Mouse (Mus musculus) embryonic facial prominence, embryonic 14.5 days (tissue): Measurements from ENCODE around the gene Lypla2. TPM values are rescaled to one million over a fixed set of nuclear protein-coding genes. Genes with fewer than 3 reads are reported as not detected.

Experiments
- ATAC-seq: fragments of 200-750 bp; cut with Nextera tagmentation; 2 replicates; pipeline ENCODE4 v1.8.0; 2017; ENCODE audit warnings: low read depth, moderate number of reproducible peaks, moderate TSS enrichment
- DNase-seq: peaks from one replicate; pipeline ENCODE4 v3.0.0-alpha.2; 2015; ENCODE audit warnings: low spot score
- H3K27ac ChIP-seq: fragments of 300-500 bp; sonication (generic); replicated peaks from 2 replicates; pipeline ENCODE4 v1.5.1; 2014; ENCODE audit warnings: low read depth, mild to moderate bottlenecking, low read length, moderate library complexity
- H3K27me3 ChIP-seq: fragments of 300-500 bp; sonication (generic); replicated peaks from 2 replicates; pipeline ENCODE4 v1.6.1; 2014; ENCODE audit warnings: low read length; ENCODE audit not compliant: control insufficient read depth, insufficient read depth
- H3K36me3 ChIP-seq: fragments of 300-500 bp; sonication (generic); 2 replicates; pipeline ENCODE4 v1.6.1; 2014; ENCODE audit warnings: low read length, mixed read lengths; ENCODE audit not compliant: control insufficient read depth, insufficient read depth
- H3K4me1 ChIP-seq: fragments of 300-500 bp; sonication (generic); 2 replicates; pipeline ENCODE4 v1.6.1; 2014; ENCODE audit warnings: antibody characterized with exemption, low read length; ENCODE audit not compliant: control insufficient read depth, insufficient read depth
- H3K4me2 ChIP-seq: fragments of 300-500 bp; sonication (generic); 2 replicates; pipeline ENCODE4 v1.6.1; 2014; ENCODE audit warnings: low read depth, mild to moderate bottlenecking, low read length, moderate library complexity, mixed read lengths
- H3K4me3 ChIP-seq: fragments of 300-500 bp; sonication (generic); 2 replicates; pipeline ENCODE4 v1.5.1; 2014; ENCODE audit warnings: low read depth, mild to moderate bottlenecking, low read length
- H3K9ac ChIP-seq: fragments of 300-500 bp; sonication (generic); 2 replicates; pipeline ENCODE4 v1.6.1; 2014; ENCODE audit warnings: low read depth, mild to moderate bottlenecking, low read length, moderate library complexity, mixed read lengths
- H3K9me3 ChIP-seq: fragments of 300-500 bp; sonication (generic); 2 replicates; pipeline ENCODE4 v1.6.1; 2016; ENCODE audit warnings: low read length; ENCODE audit not compliant: control insufficient read depth
- WGBS: fragments of 180-500 bp; shearing (Covaris S2); extraction: QIAGEN DNeasy Blood & Tissue Kit; methylation state at CpG from one replicate; pipeline ENCODE4 v1.1.7; 2014; 5-methylcytosine and 5-hydroxymethylcytosine counted together
- polyA plus RNA-seq: library from polyadenylated mRNA; unstranded; fragments of >200 nt; fragmentation: Nextera tagmentation; extraction: Ambion mirVana; gene quantifications from 2 replicates; pipeline ENCODE4 v1.2.1, GENCODE M21; 2014

Lypla2 gene
- polyA plus RNA-seq, 1 experiment from 2014 or later = 87.6 TPM

- H3K4me2 ChIP-seq = no peak overlapping the region
- H3K4me3 ChIP-seq = no peak overlapping the region
- 80% methylated on average over 10 of the region's 10 CpGs for WGBS
- H3K4me1 ChIP-seq = peaks cover 5% of the 10 kb centered on the region
- no peak overlapping the region for H3K27ac ChIP-seq
- H3K27me3 ChIP-seq = no peaks in the 10 kb centered on the region
- no peaks in the 10 kb centered on the region for H3K9me3 ChIP-seq
- 0 out of 2 replicates have a peak, but pooled peaks cover 28% of the 10 kb centered on the region for H3K36me3 ChIP-seq
- H3K9ac ChIP-seq = no peak overlapping the region
- DNase-seq = no peak
- ATAC-seq = no peak
Observed at GRCm38 (mm10) chr4:135926195-135926808, 46.1 kb downstream of the Lypla2 start.

DNA sequence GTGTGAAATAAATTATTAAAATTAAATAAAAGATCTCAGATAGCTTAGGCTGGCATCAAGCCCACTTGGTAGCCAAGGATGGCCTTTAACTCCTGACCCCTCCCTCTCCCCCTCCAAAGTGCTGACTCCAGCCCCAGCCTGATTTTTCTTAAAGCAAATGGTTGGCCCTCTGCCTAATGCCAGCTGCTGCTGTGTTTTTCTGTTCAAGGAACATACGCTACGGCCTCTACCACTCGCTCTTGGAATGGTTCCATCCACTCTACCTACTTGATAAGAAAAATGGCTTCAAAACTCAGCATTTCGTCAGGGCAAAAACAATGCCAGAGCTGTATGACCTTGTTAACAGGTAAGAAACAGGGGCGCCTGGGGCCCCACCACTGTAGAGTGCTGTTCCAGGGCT is 47.1 kb downstream of the Lypla2 start:
- Histone ChIP-seq H3K9me3 (no peaks in the 10 kb centered on the region), H3K4me2 (no peak overlapping the region), H3K9ac (no peak overlapping the region), H3K36me3 (0 out of 2 replicates have a peak, but pooled peaks cover 28% of the 10 kb centered on the region), H3K4me1 (peaks cover 5% of the 10 kb centered on the region), H3K27ac (no peak overlapping the region), H3K4me3 (no peak overlapping the region), H3K27me3 (no peaks in the 10 kb centered on the region)
- 82% methylated on average over 5 of the region's 5 CpGs for WGBS
- DNase-seq (peak; percentile 18), ATAC-seq (no peak)

- H3K36me3 ChIP-seq = 0 out of 2 replicates have a peak, but pooled peaks cover 28% of the 10 kb centered on the region
- H3K9me3 ChIP-seq = no peaks in the 10 kb centered on the region
- H3K27ac ChIP-seq = no peak overlapping the region
- no peak overlapping the region for H3K4me2 ChIP-seq
- WGBS = 85% methylated on average over 2 of the region's 2 CpGs
- H3K4me3 ChIP-seq = no peak overlapping the region
- peaks cover 5% of the 10 kb centered on the region for H3K4me1 ChIP-seq
- H3K27me3 ChIP-seq = no peaks in the 10 kb centered on the region
- ATAC-seq = no peak
- no peak overlapping the region for H3K9ac ChIP-seq
- no peak for DNase-seq
Observed at GRCm38 (mm10) chr4:135924418-135924817, 48.0 kb downstream of the Lypla2 start.

- DNase-seq (no peak), ATAC-seq (no peak)
- Histone ChIP-seq H3K27me3 (no peaks in the 10 kb centered on the region), H3K4me3 (peak overlapping the region; percentile 58), H3K36me3 (0 out of 2 replicates have a peak, but pooled peaks cover 20% of the 10 kb centered on the region), H3K27ac (no peak overlapping the region), H3K4me2 (peak overlapping the region; percentile 86), H3K9ac (peak overlapping the region; percentile 76; the same call in 1 of the 2 replicates), H3K9me3 (no peaks in the 10 kb centered on the region), H3K4me1 (peaks cover 5% of the 10 kb centered on the region)
- 76% methylated on average over 1 of the region's 1 CpGs for WGBS
Observed at GRCm38 (mm10) chr4:135922190-135922589, 50.2 kb downstream of the Lypla2 start.

DNA sequence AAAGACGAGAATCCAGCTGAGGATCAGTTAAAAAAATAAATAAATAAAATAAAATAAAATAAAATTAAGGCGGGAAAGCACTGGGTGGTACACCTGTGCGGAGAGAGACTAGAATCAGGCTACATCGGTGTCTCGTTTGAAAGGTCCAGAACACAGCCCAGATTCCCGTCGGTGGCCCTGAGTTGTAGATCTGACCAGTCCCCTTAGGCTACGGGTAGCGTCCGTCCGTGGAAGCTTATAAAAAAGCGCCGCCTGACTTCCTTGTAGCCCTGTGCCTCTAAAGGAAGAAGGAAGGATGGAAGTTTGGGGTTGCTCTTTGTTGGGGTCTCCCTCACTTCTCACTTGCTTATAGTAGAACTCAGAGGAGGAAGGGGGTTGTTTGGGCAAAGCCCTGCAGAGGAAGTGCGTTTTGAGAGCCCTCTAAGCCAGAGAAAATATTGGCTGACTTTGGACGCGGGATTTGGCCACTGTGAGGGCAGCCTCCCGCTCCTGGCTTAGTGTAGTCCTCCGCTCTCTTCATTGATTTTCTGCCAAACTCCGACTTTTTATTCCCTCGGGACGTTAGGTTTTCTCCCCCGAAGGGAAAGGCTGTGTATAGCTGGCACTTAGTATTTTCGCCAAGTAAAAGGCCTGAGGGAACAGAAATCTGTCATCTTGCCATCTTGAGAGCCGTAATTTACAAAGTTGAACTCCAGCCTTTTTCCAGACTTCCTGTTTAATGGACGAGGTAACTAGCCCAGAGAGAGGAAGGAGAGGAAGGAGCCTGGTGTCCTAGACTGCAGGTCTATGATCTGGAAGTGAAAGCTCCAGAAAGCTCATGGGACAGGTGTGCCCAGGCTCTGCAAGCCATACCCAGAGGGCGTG is 50.9 kb downstream of the Lypla2 start:
- Histone ChIP-seq H3K27me3 (no peaks in the 10 kb centered on the region), H3K9me3 (no peaks in the 10 kb centered on the region), H3K4me2 (peak overlapping the region; percentile 86), H3K27ac (peak overlapping the region; percentile 74), H3K36me3 (0 out of 2 replicates have a peak, but pooled peaks cover 20% of the 10 kb centered on the region), H3K9ac (peak overlapping the region; percentile 76), H3K4me1 (peaks cover 5% of the 10 kb centered on the region), H3K4me3 (peak overlapping the region; percentile 58)
- 5% methylated on average over 26 of the region's 26 CpGs for WGBS
- ATAC-seq (no peak), DNase-seq (peak; percentile 27)

DNA sequence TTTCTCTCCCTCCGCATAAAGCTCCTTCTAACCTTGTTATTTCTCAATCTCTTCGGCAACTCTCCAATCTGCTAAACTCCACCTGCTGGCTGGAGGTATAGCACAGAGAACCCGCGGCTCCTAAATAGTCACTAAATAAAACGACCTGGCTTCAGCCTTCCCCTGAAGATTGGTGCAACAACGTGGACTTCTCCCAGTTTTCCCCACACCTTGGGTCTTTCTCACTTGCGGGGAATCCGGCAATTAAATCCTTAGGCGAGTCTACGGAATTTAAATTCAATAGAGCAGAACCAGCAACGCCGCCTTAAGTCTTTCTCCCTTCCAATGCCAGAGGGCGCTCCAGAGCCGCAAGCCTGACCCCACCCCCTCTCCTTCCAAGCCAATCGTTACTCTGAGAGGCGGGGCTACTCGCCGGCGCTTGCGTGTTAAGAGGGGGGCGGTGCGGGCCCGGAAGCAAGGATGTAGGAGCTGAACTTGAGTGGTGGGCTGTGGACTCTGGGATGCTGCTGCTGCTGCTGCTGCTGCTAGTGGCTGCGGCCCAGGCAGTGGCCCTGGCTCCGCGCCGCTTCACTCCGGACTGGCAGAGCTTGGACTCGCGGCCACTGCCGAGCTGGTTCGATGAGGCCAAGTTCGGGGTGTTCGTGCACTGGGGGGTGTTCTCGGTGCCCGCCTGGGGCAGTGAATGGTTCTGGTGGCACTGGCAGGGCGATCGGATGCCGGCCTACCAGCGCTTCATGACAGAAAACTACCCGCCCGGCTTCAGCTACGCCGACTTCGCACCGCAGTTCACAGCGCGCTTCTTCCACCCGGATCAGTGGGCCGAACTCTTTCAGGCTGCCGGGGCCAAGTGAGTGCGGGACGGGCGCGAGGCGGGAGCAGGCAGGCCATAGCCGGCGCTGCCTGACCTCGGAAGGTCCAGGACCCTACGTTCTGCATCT is 51.9 kb downstream of the Lypla2 start, which contains the start of gene Fuca1:
TSS of gene Fuca1 (plus strand) at position 432 of the 938 bp plus-strand sequence.
- H3K27me3 ChIP-seq = no peaks in the 10 kb centered on the region
- WGBS = 2% methylated on average over 56 of the region's 60 CpGs
- DNase-seq (peak; percentile 98), ATAC-seq (peak; percentile 97)
- peak within 1 kb of the TSS; percentile 76 for H3K9ac ChIP-seq
- no peaks in the 10 kb centered on the region for H3K9me3 ChIP-seq
- H3K27ac ChIP-seq = peak within 1 kb of the TSS; percentile 74
- 0 out of 2 replicates have a peak, but pooled peaks cover 15% of the 10 kb centered on the region for H3K36me3 ChIP-seq
- peaks cover 5% of the 10 kb centered on the region for H3K4me1 ChIP-seq
- H3K4me3 ChIP-seq = peak within 1 kb of the TSS; percentile 58
- peak within 1 kb of the TSS; percentile 86 for H3K4me2 ChIP-seq

- Histone ChIP-seq H3K36me3 (0 out of 2 replicates have a peak, but pooled peaks cover 6% of the 10 kb centered on the region), H3K4me1 (peaks cover 5% of the 10 kb centered on the region), H3K9ac (no peak overlapping the region), H3K4me2 (no peak overlapping the region), H3K9me3 (no peaks in the 10 kb centered on the region), H3K27me3 (no peaks in the 10 kb centered on the region), H3K27ac (no peak overlapping the region), H3K4me3 (no peak overlapping the region)
- no peak for ATAC-seq
- WGBS = 94% methylated on average over 3 of the region's 3 CpGs
- no peak for DNase-seq
Observed at GRCm38 (mm10) chr4:135919280-135919639, 53.2 kb downstream of the Lypla2 start.
